Mouse (Mus musculus): Measurements from ENCODE around the gene Whrn. TPM values are rescaled to one million over a fixed set of nuclear protein-coding genes. Genes with fewer than 3 reads are reported as not detected.

Whrn gene
- polyA plus RNA-seq, 1 experiment from 2014 or later = 3.1 TPM

DNA sequence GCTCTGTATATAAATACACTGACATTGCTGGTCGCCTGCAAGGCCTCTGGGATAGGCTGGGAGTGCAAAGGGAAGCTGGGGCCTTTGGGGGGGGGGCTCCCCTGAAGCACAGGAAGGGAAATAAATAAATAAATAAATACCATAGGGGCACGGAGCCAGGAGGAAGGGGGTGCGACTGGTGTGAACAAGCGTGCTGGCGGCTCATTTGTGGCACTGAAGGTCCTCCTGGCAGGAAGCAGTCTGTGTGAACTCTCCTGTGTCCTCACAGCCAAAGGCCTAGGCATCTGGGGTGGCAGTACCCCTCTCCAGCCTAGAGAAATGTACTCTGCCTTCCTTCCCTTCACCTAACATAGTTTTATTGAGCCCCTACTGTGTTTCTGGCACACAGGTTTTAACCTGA lies 80.8 kb downstream of the Whrn start:
- H3K36me3 ChIP-seq (ENCODE audit: control insufficient read depth, insufficient read depth, low read length) = no peaks in the 10 kb centered on the region
- DNase-seq (ENCODE audit: low spot score) (no peak), ATAC-seq (replicated peaks; ENCODE audit: low FRiP score, low TSS enrichment, low read depth) (no peak)
- WGBS = 75% methylated on average over 5 of the region's 5 CpGs
- H3K4me2 ChIP-seq (ENCODE audit: low read length) = no peak overlapping the region
- no peak overlapping the region for H3K9ac ChIP-seq (ENCODE audit: low read length)
- no peaks in the 10 kb centered on the region for H3K9me3 ChIP-seq (ENCODE audit: control insufficient read depth, low read length)
- H3K27me3 ChIP-seq (replicated peaks; ENCODE audit: control insufficient read depth, insufficient read depth, low read length) = no peaks in the 10 kb centered on the region
- no peak overlapping the region for H3K27ac ChIP-seq (ENCODE audit: low read depth)
- peaks cover 2% of the 10 kb centered on the region; the same call in 1 of the 2 replicates for H3K4me1 ChIP-seq (replicated peaks; ENCODE audit: control insufficient read depth, insufficient read depth, low read length)
- H3K4me3 ChIP-seq (ENCODE audit: low read depth, low read length) = no peak overlapping the region

DNA sequence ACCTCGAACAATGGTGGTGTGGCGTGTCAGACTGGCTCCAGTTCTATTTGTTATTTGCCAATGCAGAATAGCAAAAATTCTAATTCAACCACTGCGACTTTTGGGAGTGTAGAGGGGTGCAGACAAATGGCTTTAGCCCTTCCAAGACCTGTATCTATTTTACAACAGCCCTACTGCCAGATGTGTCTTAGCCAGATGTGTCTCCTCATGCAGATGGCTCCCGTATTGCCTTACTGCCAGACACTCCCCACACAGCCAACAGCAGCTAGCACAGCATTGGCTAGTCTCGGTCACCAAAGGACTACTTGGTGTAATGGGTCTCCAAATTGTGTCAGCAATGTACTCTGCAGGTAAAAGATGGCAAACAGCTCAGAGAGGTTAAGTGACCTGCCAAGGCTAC lies 84.6 kb downstream of the Whrn start:
- WGBS = 50% methylated on average over 5 of the region's 5 CpGs
- no peaks in the 10 kb centered on the region for H3K27me3 ChIP-seq (replicated peaks; ENCODE audit: control insufficient read depth, insufficient read depth, low read length)
- no peak overlapping the region for H3K4me3 ChIP-seq (ENCODE audit: low read depth, low read length)
- H3K9me3 ChIP-seq (ENCODE audit: control insufficient read depth, low read length) = no peaks in the 10 kb centered on the region
- H3K9ac ChIP-seq (ENCODE audit: low read length) = no peak overlapping the region
- no peak overlapping the region for H3K4me2 ChIP-seq (ENCODE audit: low read length)
- H3K27ac ChIP-seq (ENCODE audit: low read depth) = no peak overlapping the region
- H3K36me3 ChIP-seq (ENCODE audit: control insufficient read depth, insufficient read depth, low read length) = no peaks in the 10 kb centered on the region
- ATAC-seq (replicated peaks; ENCODE audit: low FRiP score, low TSS enrichment, low read depth) (no peak), DNase-seq (ENCODE audit: low spot score) (no peak)
- peaks cover 17% of the 10 kb centered on the region for H3K4me1 ChIP-seq (replicated peaks; ENCODE audit: control insufficient read depth, insufficient read depth, low read length)

DNA sequence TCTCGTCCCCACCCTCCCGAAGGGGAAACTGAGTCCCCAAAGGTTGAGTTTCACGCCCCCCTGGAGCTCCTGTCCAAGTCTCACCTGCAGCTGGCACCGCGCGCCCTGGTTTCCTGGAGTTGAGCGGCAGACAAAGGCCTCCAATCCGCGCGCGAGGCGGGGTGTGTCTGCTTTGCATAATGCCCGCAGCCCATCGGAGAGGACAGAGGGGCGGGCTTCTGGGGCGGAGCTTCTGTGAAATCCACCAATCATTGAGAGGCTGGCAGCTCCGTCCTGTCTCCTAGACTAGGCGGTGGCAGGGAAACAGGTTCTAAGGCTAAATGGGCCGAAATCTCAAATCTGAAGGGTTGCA lies 85.2 kb downstream of the Whrn start:
- Histone ChIP-seq H3K9me3 (ENCODE audit: control insufficient read depth, low read length) (no peaks in the 10 kb centered on the region), H3K9ac (ENCODE audit: low read length) (peak overlapping the region; percentile 5), H3K27me3 (replicated peaks; ENCODE audit: control insufficient read depth, insufficient read depth, low read length) (no peaks in the 10 kb centered on the region), H3K4me1 (replicated peaks; ENCODE audit: control insufficient read depth, insufficient read depth, low read length) (peaks cover 17% of the 10 kb centered on the region), H3K27ac (ENCODE audit: low read depth) (no peak overlapping the region), H3K4me3 (ENCODE audit: low read depth, low read length) (peak overlapping the region; percentile 52), H3K4me2 (ENCODE audit: low read length) (peak overlapping the region; percentile 90), H3K36me3 (ENCODE audit: control insufficient read depth, insufficient read depth, low read length) (no peaks in the 10 kb centered on the region)
- ATAC-seq (replicated peaks; ENCODE audit: low FRiP score, low TSS enrichment, low read depth) (peak; percentile 92), DNase-seq (ENCODE audit: low spot score) (peak; percentile 96)
- 1% methylated on average over 19 of the region's 19 CpGs for WGBS

DNA sequence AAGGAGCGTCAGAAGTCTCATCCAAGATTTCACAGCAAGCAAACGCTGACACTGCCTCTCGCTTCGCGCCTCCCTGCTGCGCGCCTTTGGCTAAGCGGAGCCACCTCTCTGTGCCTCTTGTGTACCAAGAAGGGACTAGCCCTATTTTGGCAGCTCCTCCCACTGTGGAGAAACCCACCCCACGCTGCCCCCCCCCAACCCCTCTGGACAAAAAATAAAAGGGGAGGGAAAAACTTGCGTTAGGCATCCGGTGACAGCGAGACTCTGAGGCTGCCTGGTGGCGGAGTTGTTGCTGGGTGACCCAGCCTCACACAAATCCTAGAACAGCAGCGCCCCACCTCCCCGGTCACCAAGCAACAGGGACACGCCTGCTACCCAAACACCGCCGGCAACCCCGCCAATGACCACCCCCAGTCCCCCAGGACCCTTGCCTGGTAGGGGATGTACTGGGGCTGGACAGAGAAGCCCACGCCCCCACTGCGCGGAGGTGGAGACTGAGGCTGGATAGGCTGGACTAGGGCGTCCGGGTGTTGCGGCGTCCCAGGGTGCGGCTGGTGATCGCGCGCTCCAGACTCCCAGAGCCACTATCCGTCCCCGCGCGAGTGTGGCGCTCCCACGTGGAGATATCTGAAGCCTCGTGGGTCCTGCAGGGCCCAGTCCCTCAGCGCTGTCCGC lies 85.7 kb downstream of the Whrn start:
- Histone ChIP-seq H3K9me3 (ENCODE audit: control insufficient read depth, low read length) (no peaks in the 10 kb centered on the region), H3K4me3 (ENCODE audit: low read depth, low read length) (peak overlapping the region; percentile 52), H3K27me3 (replicated peaks; ENCODE audit: control insufficient read depth, insufficient read depth, low read length) (no peaks in the 10 kb centered on the region), H3K4me1 (replicated peaks; ENCODE audit: control insufficient read depth, insufficient read depth, low read length) (peaks cover 21% of the 10 kb centered on the region), H3K4me2 (ENCODE audit: low read length) (peak overlapping the region; percentile 90), H3K9ac (ENCODE audit: low read length) (peak overlapping the region; percentile 5), H3K36me3 (ENCODE audit: control insufficient read depth, insufficient read depth, low read length) (no peaks in the 10 kb centered on the region), H3K27ac (ENCODE audit: low read depth) (no peak overlapping the region)
- WGBS = under 1% methylated on average over 37 of the region's 39 CpGs
- DNase-seq (ENCODE audit: low spot score) (no peak), ATAC-seq (replicated peaks; ENCODE audit: low FRiP score, low TSS enrichment, low read depth) (peak; percentile 82)

DNA sequence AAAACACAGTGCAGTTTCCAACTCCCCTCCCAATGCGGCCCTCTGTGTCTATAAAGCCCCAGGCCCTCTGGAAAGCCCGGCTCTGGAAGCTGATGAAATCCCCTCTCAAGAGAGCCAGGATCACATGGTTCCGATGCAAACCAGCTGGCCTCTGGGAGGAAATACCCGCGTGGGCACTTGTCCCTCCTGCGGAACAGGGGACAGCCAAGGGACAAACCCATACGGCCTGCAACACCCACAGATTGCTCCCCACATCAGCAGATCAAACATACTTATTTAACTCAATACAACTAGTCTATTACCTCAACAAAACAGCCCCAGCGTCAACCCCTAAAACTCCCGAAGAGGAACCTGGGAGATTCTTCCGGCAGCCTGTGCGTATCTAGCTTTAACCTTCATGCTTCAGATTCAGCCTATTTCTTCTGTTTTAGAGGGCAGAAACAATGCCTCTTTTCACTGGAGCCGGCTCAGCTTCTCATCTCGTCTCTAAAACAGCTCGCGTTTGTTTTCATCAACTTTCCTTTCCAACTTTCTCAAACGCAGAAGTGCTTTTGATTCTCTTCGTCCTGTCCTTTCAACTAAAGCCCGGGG lies 86.4 kb downstream of the Whrn start:
- peaks cover 25% of the 10 kb centered on the region for H3K4me1 ChIP-seq (replicated peaks; ENCODE audit: control insufficient read depth, insufficient read depth, low read length)
- H3K27ac ChIP-seq (ENCODE audit: low read depth) = no peak overlapping the region
- WGBS = 3% methylated on average over 18 of the region's 18 CpGs
- H3K36me3 ChIP-seq (ENCODE audit: control insufficient read depth, insufficient read depth, low read length) = no peaks in the 10 kb centered on the region
- peak overlapping the region; percentile 52 for H3K4me3 ChIP-seq (ENCODE audit: low read depth, low read length)
- H3K9me3 ChIP-seq (ENCODE audit: control insufficient read depth, low read length) = no peaks in the 10 kb centered on the region
- no peak for ATAC-seq (replicated peaks; ENCODE audit: low FRiP score, low TSS enrichment, low read depth)
- peak; percentile 66 for DNase-seq (ENCODE audit: low spot score)
- peak overlapping the region; percentile 90 for H3K4me2 ChIP-seq (ENCODE audit: low read length)
- H3K9ac ChIP-seq (ENCODE audit: low read length) = peak overlapping the region; percentile 5
- H3K27me3 ChIP-seq (replicated peaks; ENCODE audit: control insufficient read depth, insufficient read depth, low read length) = no peaks in the 10 kb centered on the region

DNA sequence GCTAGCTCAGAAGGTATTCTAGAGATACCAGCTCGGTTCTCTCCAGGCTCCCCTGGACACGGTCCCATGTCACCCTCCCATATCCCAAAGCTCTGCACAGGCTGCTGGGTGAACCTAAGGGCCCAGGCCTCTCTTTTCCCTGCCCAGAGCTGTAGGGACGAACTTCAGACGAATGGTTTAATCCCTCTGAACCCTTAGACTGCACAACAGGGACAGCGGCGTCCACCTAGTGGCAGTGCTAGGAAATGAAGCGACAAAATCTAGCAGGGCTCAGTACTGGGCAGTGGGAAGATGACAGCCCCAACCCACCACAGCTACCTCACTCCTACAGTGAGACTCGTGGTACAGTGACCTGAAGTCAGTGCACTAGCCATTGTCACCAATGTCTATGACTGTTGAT lies 87.1 kb downstream of the Whrn start:
- Histone ChIP-seq H3K4me1 (replicated peaks; ENCODE audit: control insufficient read depth, insufficient read depth, low read length) (peaks cover 33% of the 10 kb centered on the region), H3K27ac (ENCODE audit: low read depth) (no peak overlapping the region), H3K9me3 (ENCODE audit: control insufficient read depth, low read length) (no peaks in the 10 kb centered on the region), H3K4me2 (ENCODE audit: low read length) (peak overlapping the region; percentile 90), H3K9ac (ENCODE audit: low read length) (no peak overlapping the region), H3K36me3 (ENCODE audit: control insufficient read depth, insufficient read depth, low read length) (no peaks in the 10 kb centered on the region), H3K4me3 (ENCODE audit: low read depth, low read length) (no peak overlapping the region), H3K27me3 (replicated peaks; ENCODE audit: control insufficient read depth, insufficient read depth, low read length) (no peaks in the 10 kb centered on the region)
- DNase-seq (ENCODE audit: low spot score) (peak; percentile 76), ATAC-seq (replicated peaks; ENCODE audit: low FRiP score, low TSS enrichment, low read depth) (peak; percentile 40; the same call in 1 of the 2 replicates)
- 13% methylated on average over 8 of the region's 8 CpGs for WGBS

DNA sequence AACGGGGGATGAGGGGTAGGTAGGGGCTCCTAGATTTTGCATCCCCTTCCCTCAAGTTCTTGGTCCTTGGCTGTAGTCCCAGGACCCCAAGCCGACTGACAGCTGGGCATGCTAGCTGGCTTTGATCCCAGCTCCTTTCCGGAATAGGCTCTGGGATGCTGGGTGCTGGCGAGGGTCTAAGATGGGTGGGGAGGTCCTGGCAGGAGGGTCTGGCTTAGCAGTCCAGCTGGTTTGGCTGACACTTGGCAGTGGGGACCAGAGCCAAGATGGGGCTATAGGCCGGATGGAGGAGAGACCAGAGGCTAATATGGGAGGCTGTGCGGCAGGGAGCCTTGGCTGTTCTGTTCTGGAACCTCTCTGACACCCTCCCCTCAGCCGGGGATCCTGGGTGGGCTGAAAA lies 87.5 kb downstream of the Whrn start:
- H3K4me1 ChIP-seq (replicated peaks; ENCODE audit: control insufficient read depth, insufficient read depth, low read length) = peaks cover 37% of the 10 kb centered on the region
- H3K4me3 ChIP-seq (ENCODE audit: low read depth, low read length) = no peak overlapping the region
- H3K9ac ChIP-seq (ENCODE audit: low read length) = no peak overlapping the region
- H3K9me3 ChIP-seq (ENCODE audit: control insufficient read depth, low read length) = no peaks in the 10 kb centered on the region
- no peak overlapping the region for H3K27ac ChIP-seq (ENCODE audit: low read depth)
- ATAC-seq (replicated peaks; ENCODE audit: low FRiP score, low TSS enrichment, low read depth) (no peak), DNase-seq (ENCODE audit: low spot score) (no peak)
- no peaks in the 10 kb centered on the region for H3K36me3 ChIP-seq (ENCODE audit: control insufficient read depth, insufficient read depth, low read length)
- 57% methylated on average over 7 of the region's 7 CpGs for whole genome bisulfite sequencing
- H3K27me3 ChIP-seq (replicated peaks; ENCODE audit: control insufficient read depth, insufficient read depth, low read length) = no peaks in the 10 kb centered on the region
- H3K4me2 ChIP-seq (ENCODE audit: low read length) = peak overlapping the region; percentile 90; the same call in 1 of the 2 replicates

DNA sequence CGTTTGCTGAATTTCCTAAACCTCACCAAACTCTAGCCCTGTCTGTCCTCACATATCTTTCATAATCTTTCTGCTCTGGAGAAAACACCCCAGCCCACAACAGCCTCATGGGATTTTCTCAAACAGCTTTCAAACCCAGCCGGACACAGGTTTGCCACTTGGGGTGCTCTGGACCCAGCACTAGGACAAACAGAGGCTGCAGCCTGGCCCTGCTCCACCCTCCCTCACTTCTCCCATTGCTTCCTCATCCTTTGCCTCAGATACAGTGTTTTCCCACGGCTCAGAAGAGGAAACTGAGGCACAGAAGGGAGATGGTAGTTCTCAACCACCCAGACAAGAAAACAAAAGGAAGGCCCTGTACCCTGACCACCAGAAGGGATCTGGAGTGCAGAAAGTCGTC lies 90.1 kb downstream of the Whrn start:
- no peak for DNase-seq (ENCODE audit: low spot score)
- H3K4me2 ChIP-seq (ENCODE audit: low read length) = no peak overlapping the region
- 65% methylated on average over 4 of the region's 4 CpGs for WGBS
- no peaks in the 10 kb centered on the region for H3K27me3 ChIP-seq (replicated peaks; ENCODE audit: control insufficient read depth, insufficient read depth, low read length)
- H3K4me3 ChIP-seq (ENCODE audit: low read depth, low read length) = no peak overlapping the region
- ATAC-seq (replicated peaks; ENCODE audit: low FRiP score, low TSS enrichment, low read depth) = no peak
- H3K9ac ChIP-seq (ENCODE audit: low read length) = no peak overlapping the region
- H3K27ac ChIP-seq (ENCODE audit: low read depth) = no peak overlapping the region
- H3K9me3 ChIP-seq (ENCODE audit: control insufficient read depth, low read length) = no peaks in the 10 kb centered on the region
- H3K4me1 ChIP-seq (replicated peaks; ENCODE audit: control insufficient read depth, insufficient read depth, low read length) = peaks cover 57% of the 10 kb centered on the region
- no peaks in the 10 kb centered on the region; the same call in 1 of the 2 replicates for H3K36me3 ChIP-seq (ENCODE audit: control insufficient read depth, insufficient read depth, low read length)

DNA sequence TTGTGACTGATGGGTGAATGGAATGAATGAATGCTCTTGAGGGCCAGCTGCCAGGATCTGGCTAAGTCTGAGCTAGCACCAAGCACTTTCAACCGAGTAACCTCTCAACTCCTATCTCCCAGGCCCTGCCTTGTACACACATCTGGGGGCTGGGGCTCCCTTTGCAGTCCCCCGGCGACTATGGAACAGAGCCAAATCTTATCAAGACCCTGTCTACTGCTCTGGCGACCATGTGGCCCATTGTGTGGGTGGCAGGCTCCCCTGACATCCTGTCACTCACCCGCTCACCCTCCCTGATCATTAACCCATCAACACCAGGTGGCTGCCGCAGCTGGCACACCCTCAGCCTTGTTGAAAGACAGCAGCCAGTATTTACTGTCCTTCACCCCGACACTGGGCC lies 90.7 kb downstream of the Whrn start:
- H3K27ac ChIP-seq (ENCODE audit: low read depth) = no peak overlapping the region
- no peak overlapping the region for H3K9ac ChIP-seq (ENCODE audit: low read length)
- H3K4me1 ChIP-seq (replicated peaks; ENCODE audit: control insufficient read depth, insufficient read depth, low read length) = peaks cover 61% of the 10 kb centered on the region

More for the DNA sequence above, 90.7 kb downstream of the Whrn start:
- H3K27me3 ChIP-seq (replicated peaks; ENCODE audit: control insufficient read depth, insufficient read depth, low read length) = no peaks in the 10 kb centered on the region
- 28% methylated on average over 7 of the region's 7 CpGs for whole genome bisulfite sequencing
- DNase-seq (ENCODE audit: low spot score) = no peak
- no peak overlapping the region for H3K4me2 ChIP-seq (ENCODE audit: low read length)
- H3K4me3 ChIP-seq (ENCODE audit: low read depth, low read length) = no peak overlapping the region
- no peaks in the 10 kb centered on the region for H3K9me3 ChIP-seq (ENCODE audit: control insufficient read depth, low read length)
- H3K36me3 ChIP-seq (ENCODE audit: control insufficient read depth, insufficient read depth, low read length) = no peaks in the 10 kb centered on the region; the same call in 1 of the 2 replicates
- no peak for ATAC-seq (replicated peaks; ENCODE audit: low FRiP score, low TSS enrichment, low read depth)

Measured in intestine, embryonic 14.5 days (tissue).